Mouse (Mus musculus) intestine, postnatal 0 days (tissue): ENCODE data around the gene Arhgdib. TPM values are rescaled to one million over a fixed set of nuclear protein-coding genes. Genes with fewer than 3 reads are reported as not detected.

ENCODE experiments used
- ATAC-seq: fragments of 200-750 bp; cut with Nextera tagmentation; 2 replicates; pipeline ENCODE4 v1.8.0; 2017; ENCODE audit warnings: mild to moderate bottlenecking, moderate TSS enrichment, moderate library complexity
- H3K27ac ChIP-seq: fragments of 300-500 bp; sonication (generic); 2 replicates; pipeline ENCODE4 v1.5.1; 2014; ENCODE audit warnings: mild to moderate bottlenecking, low read depth, low read length, moderate library complexity
- H3K27me3 ChIP-seq: fragments of 300-500 bp; sonication (generic); replicated peaks from 2 replicates; pipeline ENCODE4 v1.6.1; 2014; ENCODE audit warnings: low read length, mixed read lengths; ENCODE audit not compliant: control insufficient read depth, insufficient read depth
- H3K36me3 ChIP-seq: fragments of 300-500 bp; sonication (generic); 2 replicates; pipeline ENCODE4 v1.6.1; 2014; ENCODE audit warnings: mild to moderate bottlenecking, moderate library complexity; ENCODE audit not compliant: control insufficient read depth, insufficient read depth
- H3K4me1 ChIP-seq: fragments of 300-500 bp; sonication (generic); replicated peaks from 2 replicates; pipeline ENCODE4 v1.6.1; 2014; ENCODE audit warnings: antibody characterized with exemption, low read length, mixed read lengths; ENCODE audit not compliant: control insufficient read depth, insufficient read depth
- H3K4me2 ChIP-seq: fragments of 300-500 bp; sonication (generic); replicated peaks from 2 replicates; pipeline ENCODE4 v1.6.1; 2014; ENCODE audit warnings: low read depth, mild to moderate bottlenecking, moderate library complexity
- H3K4me3 ChIP-seq: fragments of 300-500 bp; sonication (generic); 2 replicates; pipeline ENCODE4 v1.5.1; 2014; ENCODE audit warnings: low read depth, low read length
- H3K9ac ChIP-seq: fragments of 300-500 bp; sonication (generic); 2 replicates; pipeline ENCODE4 v1.6.1; 2014; ENCODE audit warnings: mild to moderate bottlenecking, low read depth, low read length
- H3K9me3 ChIP-seq: fragments of 300-500 bp; sonication (generic); 2 replicates; pipeline ENCODE4 v1.6.1; 2016; ENCODE audit warnings: mixed run types; ENCODE audit not compliant: control insufficient read depth
- CTCF ChIP-seq: sonication (generic); IDR thresholded peaks from 2 replicates; pipeline ENCODE4 v1.5.1; 2016; ENCODE audit warnings: low read depth, mild to moderate bottlenecking, control low read depth, antibody characterized with exemption, moderate library complexity
- WGBS: fragments of 180-500 bp; shearing (Covaris S2); extraction: QIAGEN DNeasy Blood & Tissue Kit; methylation state at CpG from one replicate; pipeline ENCODE4 v1.1.7; 2014; 5-methylcytosine and 5-hydroxymethylcytosine counted together
- polyA plus RNA-seq: library from polyadenylated mRNA; unstranded; fragments of >200 nt; fragmentation: Nextera tagmentation; extraction: Ambion mirVana; gene quantifications from 2 replicates; pipeline ENCODE4 v1.2.1, GENCODE M21; 2015

The Arhgdib gene
- polyA plus RNA-seq, 1 experiment from 2014 or later, result 22.2 TPM

- H3K4me1 ChIP-seq, result no peaks in the 10 kb centered on the region
- H3K27ac ChIP-seq, result no peak overlapping the region
- H3K9me3 ChIP-seq, result no peaks in the 10 kb centered on the region
- no peak overlapping the region for H3K4me3 ChIP-seq
- no peak for TF ChIP-seq CTCF
- no peak overlapping the region for H3K9ac ChIP-seq
- no peaks in the 10 kb centered on the region for H3K36me3 ChIP-seq
- 55% methylated on average over 8 of the region's 8 CpGs for WGBS
- H3K4me2 ChIP-seq, result no peak overlapping the region
- H3K27me3 ChIP-seq, result no peaks in the 10 kb centered on the region
- ATAC-seq, result no peak
Observed at GRCm38 (mm10) chr6:136944511-136944910, 2.8 kb upstream of the Arhgdib start.

- no peak overlapping the region for H3K9ac ChIP-seq
- no peak overlapping the region for H3K4me2 ChIP-seq
- H3K9me3 ChIP-seq, result no peaks in the 10 kb centered on the region
- H3K36me3 ChIP-seq, result no peaks in the 10 kb centered on the region
- no peak for ATAC-seq
- no peaks in the 10 kb centered on the region for H3K27me3 ChIP-seq
- H3K4me1 ChIP-seq, result no peaks in the 10 kb centered on the region
- TF ChIP-seq CTCF, result no peak
- H3K4me3 ChIP-seq, result no peak overlapping the region
- H3K27ac ChIP-seq, result no peak overlapping the region
Observed at GRCm38 (mm10) chr6:136943392-136943791, 1.7 kb upstream of the Arhgdib start.

GRCm38 (mm10) chr6:136942280-136942679 lies 581 bp upstream of the Arhgdib start:
- no peak for ATAC-seq
- no peaks in the 10 kb centered on the region for H3K36me3 ChIP-seq

GRCm38 (mm10) chr6:136940188-136940960 lies 1.3 kb downstream of the Arhgdib start:
- H3K4me1 ChIP-seq, result no peaks in the 10 kb centered on the region
- no peak for ATAC-seq
- H3K9me3 ChIP-seq, result no peaks in the 10 kb centered on the region
- 77% methylated on average over 11 of the region's 11 CpGs for WGBS
- TF ChIP-seq CTCF, result no peak
- H3K9ac ChIP-seq, result no peak overlapping the region
- no peak overlapping the region for H3K4me3 ChIP-seq
- H3K36me3 ChIP-seq, result no peaks in the 10 kb centered on the region
- no peak overlapping the region for H3K4me2 ChIP-seq
- 0 out of 2 replicates have a peak overlapping the region, but pooled peaks have one; percentile 11 for H3K27ac ChIP-seq
- no peaks in the 10 kb centered on the region for H3K27me3 ChIP-seq

More at GRCm38 (mm10) chr6:136942280-136942679, 581 bp upstream of the Arhgdib start:
- Histone ChIP-seq H3K27me3 (no peaks in the 10 kb centered on the region), H3K9ac (no peak overlapping the region), H3K27ac (no peak overlapping the region), H3K4me3 (no peak overlapping the region), H3K4me1 (no peaks in the 10 kb centered on the region), H3K9me3 (no peaks in the 10 kb centered on the region), H3K4me2 (no peak overlapping the region)
- 78% methylated on average over 9 of the region's 9 CpGs for WGBS
- TF ChIP-seq CTCF, result no peak

GRCm38 (mm10) chr6:136939326-136940187 lies 2.1 kb downstream of the Arhgdib start:
- H3K27ac ChIP-seq, result no peak overlapping the region
- TF ChIP-seq CTCF, result no peak
- no peaks in the 10 kb centered on the region for H3K27me3 ChIP-seq
- 79% methylated on average over 14 of the region's 14 CpGs for WGBS
- H3K36me3 ChIP-seq, result no peaks in the 10 kb centered on the region
- H3K4me1 ChIP-seq, result no peaks in the 10 kb centered on the region
- no peaks in the 10 kb centered on the region for H3K9me3 ChIP-seq
- H3K4me3 ChIP-seq, result no peak overlapping the region
- H3K4me2 ChIP-seq, result no peak overlapping the region
- no peak for ATAC-seq
- H3K9ac ChIP-seq, result no peak overlapping the region
